Mouse (Mus musculus) embryonic fibroblast, embryonic 13.5 days (primary cell): ENCODE measurements around the gene Slc26a5.

Experiments
- CTCF ChIP-seq: IDR thresholded peaks from 2 replicates; pipeline ENCODE4 v1.5.1; 2011; ENCODE audit warnings: mild to moderate bottlenecking, control low read depth, low read length, moderate library complexity, borderline replicate concordance; ENCODE audit not compliant: insufficient read depth
- POLR2A ChIP-seq: IDR thresholded peaks from 2 replicates; pipeline ENCODE4 v1.6.1; 2011; ENCODE audit warnings: low read depth, mild to moderate bottlenecking, control low read depth, low read length, moderate library complexity

GRCm38 (mm10) chr5:21787186-21788105, 78.0 kb downstream of the Slc26a5 start:
- no peak for TF ChIP-seq CTCF
- no peak for TF ChIP-seq POLR2A
